Mouse (Mus musculus): ENCODE data around the gene Fam168b. TPM values are rescaled to one million over a fixed set of nuclear protein-coding genes. Genes with fewer than 3 reads are reported as not detected.

Fam168b gene
- polyA plus RNA-seq, 1 experiment from 2014 or later = 167 TPM

DNA sequence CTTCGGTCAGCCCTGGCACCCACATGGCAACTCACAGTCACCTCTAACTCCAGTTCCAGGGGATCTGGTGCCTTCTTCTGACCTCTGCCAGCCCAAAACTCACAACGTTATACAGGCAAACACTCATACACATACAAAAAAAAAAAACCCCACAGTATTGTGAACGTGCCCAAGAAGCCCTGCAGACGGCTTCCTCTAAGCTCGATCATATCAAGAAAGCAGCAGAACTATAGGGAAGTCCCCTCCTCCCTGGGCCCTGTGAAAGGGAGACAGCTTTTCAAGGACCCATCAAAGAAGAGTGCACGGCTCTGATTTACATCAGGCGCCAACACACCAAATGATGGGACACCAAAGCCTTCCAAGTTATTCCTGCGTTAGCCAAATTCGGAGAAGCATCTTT, 17.0 kb downstream of the Fam168b start:
- WGBS = 93% methylated on average over 9 of the region's 9 CpGs
- no peak for ATAC-seq (ENCODE audit: low FRiP score, low read depth)
- Histone ChIP-seq H3K4me2 (replicated peaks) (no peak overlapping the region), H3K4me1 (no peaks in the 10 kb centered on the region), H3K27me3 (no peaks in the 10 kb centered on the region), H3K9me3 (no peaks in the 10 kb centered on the region), H3K27ac (replicated peaks) (no peak overlapping the region), H3K9ac (replicated peaks) (no peak overlapping the region), H3K36me3 (peaks cover 70% of the 10 kb centered on the region), H3K4me3 (no peak overlapping the region)

DNA sequence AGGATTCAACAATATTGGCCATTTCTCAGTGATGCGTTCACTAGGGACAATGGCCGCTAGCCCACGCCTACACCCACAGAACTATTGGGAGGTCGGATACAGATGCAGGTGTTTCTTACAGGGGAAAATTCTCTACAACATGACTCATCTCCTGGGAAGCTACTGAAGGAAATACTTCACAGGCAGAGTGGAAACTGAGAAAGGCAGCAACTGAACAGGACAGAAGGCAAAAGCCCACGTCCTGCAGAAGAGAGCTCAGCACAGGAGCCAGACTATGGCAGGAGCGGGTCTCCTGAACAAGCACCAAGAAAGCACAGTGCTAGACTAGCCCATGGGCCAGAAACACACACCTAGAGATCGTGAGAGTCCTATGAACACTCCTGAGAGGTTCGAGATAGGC, 18.7 kb downstream of the Fam168b start:
- Histone ChIP-seq H3K4me2 (replicated peaks) (no peak overlapping the region), H3K27ac (replicated peaks) (no peak overlapping the region), H3K9me3 (no peaks in the 10 kb centered on the region), H3K4me1 (no peaks in the 10 kb centered on the region), H3K36me3 (peaks cover 78% of the 10 kb centered on the region), H3K27me3 (no peaks in the 10 kb centered on the region), H3K9ac (replicated peaks) (no peak overlapping the region), H3K4me3 (no peak overlapping the region)
- 88% methylated on average over 8 of the region's 8 CpGs for WGBS
- no peak for ATAC-seq (ENCODE audit: low FRiP score, low read depth)

DNA sequence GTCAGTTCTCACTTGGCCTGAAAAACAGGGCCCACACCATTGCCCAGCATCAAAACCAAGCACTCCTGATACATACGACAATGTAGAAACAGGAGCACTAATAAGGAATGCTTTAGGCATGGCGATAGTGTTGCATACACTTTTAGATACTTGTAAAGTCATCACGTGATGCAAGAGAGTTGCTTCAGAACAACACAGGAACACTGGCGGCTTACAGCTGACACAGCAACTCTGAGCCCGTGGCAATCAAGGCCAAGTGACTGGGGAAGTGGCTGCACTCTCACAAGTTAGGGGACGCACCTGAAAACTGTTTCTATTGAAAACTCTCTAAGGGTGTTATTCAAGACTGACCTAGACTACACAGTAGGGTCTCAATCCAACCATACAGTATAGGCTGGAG, 19.5 kb downstream of the Fam168b start:
- Histone ChIP-seq H3K4me1 (no peaks in the 10 kb centered on the region), H3K9ac (replicated peaks) (no peak overlapping the region), H3K4me3 (no peak overlapping the region), H3K4me2 (replicated peaks) (no peak overlapping the region), H3K36me3 (peaks cover 79% of the 10 kb centered on the region), H3K9me3 (no peaks in the 10 kb centered on the region), H3K27ac (replicated peaks) (no peak overlapping the region), H3K27me3 (no peaks in the 10 kb centered on the region)
- no peak for ATAC-seq (ENCODE audit: low FRiP score, low read depth)
- WGBS = 91% methylated on average over 6 of the region's 6 CpGs

DNA sequence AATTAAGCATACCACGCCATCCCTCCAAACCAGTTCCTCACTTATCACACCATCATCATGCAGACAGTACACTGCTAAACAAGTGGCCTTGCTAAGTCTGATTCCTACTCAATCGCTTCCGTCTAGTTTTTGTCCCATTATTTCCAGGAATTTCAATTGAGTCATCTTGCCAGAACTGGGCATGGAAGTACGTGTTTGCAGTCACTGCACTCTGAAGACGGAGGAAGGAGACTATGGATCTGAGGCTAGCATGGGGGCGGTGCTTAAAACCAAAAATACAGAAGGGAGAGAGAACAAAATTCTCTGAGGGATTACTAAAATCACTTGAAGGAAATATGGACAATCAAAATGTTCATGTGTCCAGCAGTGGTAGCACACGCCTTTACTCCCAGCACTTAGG, 20.1 kb downstream of the Fam168b start:
- WGBS = 93% methylated on average over 7 of the region's 7 CpGs

GRCm38 (mm10) chr1:34822003-34822402, 20.9 kb downstream of the Fam168b start:
- WGBS = 85% methylated on average over 7 of the region's 7 CpGs
- Histone ChIP-seq H3K4me2 (replicated peaks) (no peak overlapping the region), H3K4me3 (no peak overlapping the region), H3K9me3 (no peaks in the 10 kb centered on the region), H3K4me1 (no peaks in the 10 kb centered on the region), H3K27ac (replicated peaks) (no peak overlapping the region), H3K27me3 (no peaks in the 10 kb centered on the region), H3K9ac (replicated peaks) (no peak overlapping the region), H3K36me3 (peaks cover 80% of the 10 kb centered on the region)
- ATAC-seq (ENCODE audit: low FRiP score, low read depth) = no peak

More for the DNA sequence above, 20.1 kb downstream of the Fam168b start:
- Histone ChIP-seq H3K9me3 (no peaks in the 10 kb centered on the region), H3K27me3 (no peaks in the 10 kb centered on the region), H3K4me3 (no peak overlapping the region), H3K27ac (replicated peaks) (no peak overlapping the region), H3K36me3 (peaks cover 80% of the 10 kb centered on the region), H3K9ac (replicated peaks) (no peak overlapping the region), H3K4me2 (replicated peaks) (no peak overlapping the region), H3K4me1 (no peaks in the 10 kb centered on the region)
- ATAC-seq (ENCODE audit: low FRiP score, low read depth) = no peak

DNA sequence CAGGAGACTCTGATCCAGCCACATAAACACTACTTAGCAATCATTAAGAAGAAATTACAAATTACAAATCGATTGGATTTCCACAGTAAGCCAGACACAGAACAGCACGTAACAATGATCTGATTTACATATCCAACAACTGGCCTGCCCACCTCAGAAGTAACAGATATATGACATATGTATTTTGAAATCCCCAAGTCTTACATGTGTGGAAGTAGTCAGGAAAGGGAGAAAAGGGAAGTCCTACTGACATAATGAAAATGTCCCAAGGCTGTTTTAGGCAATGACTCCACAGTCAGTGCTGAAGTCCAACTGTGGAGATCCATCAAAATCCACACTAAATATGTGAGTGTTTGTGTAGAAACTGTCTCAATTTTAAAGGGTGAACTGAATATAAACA, 21.5 kb downstream of the Fam168b start:
- no peak overlapping the region for H3K9ac ChIP-seq (replicated peaks)
- no peaks in the 10 kb centered on the region for H3K4me1 ChIP-seq
- peaks cover 80% of the 10 kb centered on the region for H3K36me3 ChIP-seq
- H3K27me3 ChIP-seq = no peaks in the 10 kb centered on the region
- ATAC-seq (ENCODE audit: low FRiP score, low read depth) = no peak
- WGBS = 98% methylated on average over 2 of the region's 2 CpGs
- no peak overlapping the region for H3K4me3 ChIP-seq
- no peaks in the 10 kb centered on the region for H3K9me3 ChIP-seq
- no peak overlapping the region for H3K4me2 ChIP-seq (replicated peaks)
- H3K27ac ChIP-seq (replicated peaks) = no peak overlapping the region

DNA sequence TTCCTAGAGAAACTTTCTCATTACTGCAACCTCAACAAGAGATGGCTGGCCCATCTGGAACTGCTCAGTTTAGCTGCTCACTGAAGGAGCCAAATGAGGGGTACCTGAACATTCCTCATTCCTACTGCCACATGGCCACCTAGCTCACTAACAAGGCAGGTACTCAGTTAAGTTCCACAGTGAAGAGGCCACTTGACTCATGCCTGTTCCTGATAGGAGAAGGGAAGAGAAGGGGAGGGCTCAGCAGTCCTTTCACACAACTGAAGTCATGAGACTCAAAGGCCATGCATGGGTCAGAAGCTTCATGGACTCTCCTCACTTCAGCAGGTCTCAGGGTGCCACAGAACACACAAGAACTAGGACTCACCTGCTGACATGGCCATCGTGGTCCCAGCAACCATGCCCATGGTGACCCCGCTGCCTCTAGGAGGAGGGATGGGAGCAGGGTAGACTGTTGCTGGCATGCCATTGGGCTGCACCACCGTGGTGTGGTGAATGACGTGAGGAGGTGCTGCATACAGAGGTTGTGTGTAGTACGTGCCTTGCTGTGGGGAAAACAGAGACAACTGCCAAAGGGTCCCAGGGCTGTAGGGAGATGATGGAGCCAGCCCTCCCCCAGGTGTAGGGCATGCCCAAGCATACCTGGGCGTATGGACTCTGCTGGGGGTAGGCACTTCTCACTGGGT, 23.5 kb downstream of the Fam168b start:
- no peaks in the 10 kb centered on the region for H3K27me3 ChIP-seq
- no peak overlapping the region for H3K27ac ChIP-seq (replicated peaks)
- H3K4me3 ChIP-seq = no peak overlapping the region
- H3K4me2 ChIP-seq (replicated peaks) = no peak overlapping the region
- no peaks in the 10 kb centered on the region for H3K9me3 ChIP-seq
- H3K36me3 ChIP-seq = peaks cover 81% of the 10 kb centered on the region
- H3K9ac ChIP-seq (replicated peaks) = no peak overlapping the region
- ATAC-seq (ENCODE audit: low FRiP score, low read depth) = no peak
- H3K4me1 ChIP-seq = no peaks in the 10 kb centered on the region
- WGBS = 92% methylated on average over 6 of the region's 6 CpGs

GRCm38 (mm10) chr1:34815843-34816242, 27.0 kb downstream of the Fam168b start:
- WGBS = 78% methylated on average over 6 of the region's 6 CpGs
- no peak overlapping the region for H3K4me2 ChIP-seq (replicated peaks)
- peaks cover 95% of the 10 kb centered on the region for H3K36me3 ChIP-seq
- no peak overlapping the region for H3K4me3 ChIP-seq
- no peak for ATAC-seq (ENCODE audit: low FRiP score, low read depth)
- H3K4me1 ChIP-seq = no peaks in the 10 kb centered on the region
- no peaks in the 10 kb centered on the region for H3K27me3 ChIP-seq
- no peak overlapping the region for H3K9ac ChIP-seq (replicated peaks)
- H3K9me3 ChIP-seq = no peaks in the 10 kb centered on the region
- no peak overlapping the region for H3K27ac ChIP-seq (replicated peaks)

GRCm38 (mm10) chr1:34812407-34813247, 30.2 kb downstream of the Fam168b start:
- Histone ChIP-seq H3K9ac (replicated peaks) (no peak overlapping the region), H3K4me2 (replicated peaks) (no peak overlapping the region), H3K36me3 (peaks cover 83% of the 10 kb centered on the region), H3K4me1 (no peaks in the 10 kb centered on the region), H3K27ac (replicated peaks) (no peak overlapping the region), H3K9me3 (no peaks in the 10 kb centered on the region), H3K4me3 (no peak overlapping the region), H3K27me3 (no peaks in the 10 kb centered on the region)
- no peak for ATAC-seq (ENCODE audit: low FRiP score, low read depth)
- WGBS = 95% methylated on average over 13 of the region's 13 CpGs

DNA sequence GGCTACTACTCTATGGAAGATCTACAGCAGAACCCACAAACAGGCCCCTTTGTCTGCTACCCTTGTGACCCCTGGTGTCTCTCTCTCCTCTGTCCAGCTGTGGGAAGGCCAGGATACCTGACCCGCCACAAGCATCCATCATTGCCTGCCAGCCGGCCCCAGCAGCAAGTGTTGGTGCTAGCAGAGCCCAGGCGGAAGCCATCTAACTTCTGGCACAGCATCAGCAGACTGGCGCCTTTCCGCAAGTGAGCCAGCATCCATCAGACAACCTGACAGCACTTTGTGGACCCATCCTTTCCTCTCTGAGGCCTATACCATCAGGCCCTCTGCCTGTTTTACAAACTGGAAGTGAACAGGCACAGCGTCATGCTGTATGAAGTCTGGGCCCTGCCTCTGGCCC, 31.3 kb downstream of the Fam168b start:
- no peak overlapping the region for H3K27ac ChIP-seq (replicated peaks)
- H3K9ac ChIP-seq (replicated peaks) = no peak overlapping the region
- WGBS = 90% methylated on average over 6 of the region's 6 CpGs
- H3K9me3 ChIP-seq = no peaks in the 10 kb centered on the region
- no peak overlapping the region for H3K4me2 ChIP-seq (replicated peaks)
- H3K36me3 ChIP-seq = peaks cover 72% of the 10 kb centered on the region
- H3K27me3 ChIP-seq = no peaks in the 10 kb centered on the region
- no peak for ATAC-seq (ENCODE audit: low FRiP score, low read depth)
- 0 out of 2 replicates have a peak, but pooled peaks cover 3% of the 10 kb centered on the region for H3K4me1 ChIP-seq
- no peak overlapping the region for H3K4me3 ChIP-seq

- peaks cover 67% of the 10 kb centered on the region for H3K36me3 ChIP-seq
- peaks cover 9% of the 10 kb centered on the region; the same call in 1 of the 2 replicates for H3K4me1 ChIP-seq
- H3K9ac ChIP-seq (replicated peaks) = no peak overlapping the region
- no peak overlapping the region for H3K4me2 ChIP-seq (replicated peaks)
- no peak overlapping the region for H3K27ac ChIP-seq (replicated peaks)
- no peak overlapping the region for H3K4me3 ChIP-seq
- ATAC-seq (ENCODE audit: low FRiP score, low read depth) = no peak
- no peaks in the 10 kb centered on the region for H3K9me3 ChIP-seq
- H3K27me3 ChIP-seq = no peaks in the 10 kb centered on the region; the same call in 1 of the 2 replicates
- WGBS = 84% methylated on average over 6 of the region's 6 CpGs
Observed at GRCm38 (mm10) chr1:34811035-34811434, 31.8 kb downstream of the Fam168b start.

GRCm38 (mm10) chr1:34810293-34810692, 32.6 kb downstream of the Fam168b start:
- WGBS = 93% methylated on average over 11 of the region's 11 CpGs
- H3K27ac ChIP-seq (replicated peaks) = no peak overlapping the region
- H3K4me3 ChIP-seq = no peak overlapping the region
- peaks cover 13% of the 10 kb centered on the region; the same call in 1 of the 2 replicates for H3K4me1 ChIP-seq
- H3K36me3 ChIP-seq = peaks cover 60% of the 10 kb centered on the region
- H3K9ac ChIP-seq (replicated peaks) = no peak overlapping the region
- ATAC-seq (ENCODE audit: low FRiP score, low read depth) = no peak
- H3K9me3 ChIP-seq = no peaks in the 10 kb centered on the region
- H3K27me3 ChIP-seq = no peaks in the 10 kb centered on the region; the same call in 1 of the 2 replicates
- no peak overlapping the region for H3K4me2 ChIP-seq (replicated peaks)

Measured in midbrain, embryonic 12.5 days (tissue).